Mouse (Mus musculus): ENCODE measurements around the gene Mup6. TPM values are rescaled to one million over a fixed set of nuclear protein-coding genes. Genes with fewer than 3 reads are reported as not detected.

Gene Mup6
- not detected for polyA plus RNA-seq (2014; fragmentation: Illumina TruSeq; extraction: RNeasy Lipid Tissue Mini Kit (QIAGEN cat#74804); ENCODE audit: insufficient read depth, low read depth, low replicate concordance)

DNA sequence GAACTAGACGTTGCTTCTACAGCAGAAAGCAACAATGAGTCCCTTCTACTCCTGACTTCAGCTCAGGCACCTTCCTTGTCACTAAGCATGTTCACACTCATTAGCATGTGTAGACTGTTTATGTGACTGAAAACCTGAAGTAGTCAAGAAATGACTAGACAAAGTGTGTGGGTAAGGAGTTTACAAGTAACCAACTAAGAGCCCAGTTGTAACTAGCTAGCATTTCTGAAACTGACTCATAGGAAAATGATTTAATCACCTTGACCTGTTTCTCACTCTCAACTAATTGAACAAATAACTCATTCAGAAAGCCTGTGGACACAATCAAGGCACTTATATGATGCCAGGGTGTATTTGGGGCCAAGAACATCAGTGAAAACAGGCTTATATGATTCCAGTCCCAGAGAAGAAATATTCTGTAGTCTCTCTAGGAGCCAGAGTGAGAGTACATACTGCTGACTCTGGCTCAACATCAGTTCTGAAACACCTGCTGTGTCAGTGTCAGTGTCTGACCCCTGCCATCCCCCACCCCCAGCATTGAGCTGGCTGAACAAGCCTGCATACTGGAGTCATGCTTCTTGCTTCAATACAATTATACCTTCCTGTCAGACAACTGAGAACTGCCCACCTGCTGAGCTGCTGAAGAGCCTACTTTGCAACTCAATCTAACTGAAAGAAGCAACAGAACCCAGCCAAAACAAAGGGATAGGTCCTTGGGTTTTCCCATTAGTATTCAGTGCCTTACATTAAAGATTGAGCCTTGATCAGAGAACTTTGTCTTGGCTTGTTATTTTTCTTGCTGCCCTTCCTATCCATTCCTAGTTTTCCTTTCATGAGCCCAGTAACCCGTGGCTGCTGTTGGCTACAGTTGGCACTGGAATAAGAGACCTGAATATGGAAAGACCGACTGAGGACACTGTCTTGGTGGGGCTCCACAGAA, at the start of gene Mup6:
Gene Mup6, plus strand, starts transcription at position 890 of the 940 bp plus-strand sequence.

GRCm38 (mm10) chr4:59914608-59915403, 49.3 kb upstream of the Mup6 start, which contains the start of gene Slc46a2:
TSS of gene Slc46a2 (minus strand) at chr4:59915056.

GRCm38 (mm10) chr4:59960610-59961009, 3.5 kb upstream of the Mup6 start, which contains the start of gene Mup4:
TSS of gene Mup4 (minus strand) at chr4:59960710.

Other genes with a start within 250 kb of the Mup6 start
- gene Inip, start 162.7 kb upstream of the Mup6 start, polyA plus RNA-seq (2014; fragmentation: Illumina TruSeq; extraction: RNeasy Lipid Tissue Mini Kit (QIAGEN cat#74804); ENCODE audit: insufficient read depth, low read depth, low replicate concordance), result 10.3 TPM
- gene Snx30, start 158.5 kb upstream of the Mup6 start, polyA plus RNA-seq (2014; fragmentation: Illumina TruSeq; extraction: RNeasy Lipid Tissue Mini Kit (QIAGEN cat#74804); ENCODE audit: insufficient read depth, low read depth, low replicate concordance), result 4.8 TPM
- not detected for gene Slc46a2, start 49.2 kb upstream of the Mup6 start, polyA plus RNA-seq (2014; fragmentation: Illumina TruSeq; extraction: RNeasy Lipid Tissue Mini Kit (QIAGEN cat#74804); ENCODE audit: insufficient read depth, low read depth, low replicate concordance)
- gene Mup4, start 3.6 kb upstream of the Mup6 start, polyA plus RNA-seq (2014; fragmentation: Illumina TruSeq; extraction: RNeasy Lipid Tissue Mini Kit (QIAGEN cat#74804); ENCODE audit: insufficient read depth, low read depth, low replicate concordance), result not detected
- not detected for gene Mup7, start 106.2 kb downstream of the Mup6 start, polyA plus RNA-seq (2014; fragmentation: Illumina TruSeq; extraction: RNeasy Lipid Tissue Mini Kit (QIAGEN cat#74804); ENCODE audit: insufficient read depth, low read depth, low replicate concordance)
- gene Mup2, start 190.0 kb downstream of the Mup6 start, polyA plus RNA-seq (2014; fragmentation: Illumina TruSeq; extraction: RNeasy Lipid Tissue Mini Kit (QIAGEN cat#74804); ENCODE audit: insufficient read depth, low read depth, low replicate concordance), result not detected

All from lung, adult 10 weeks (tissue).